Mouse (Mus musculus): ENCODE results near the gene Zfp282.

- no peak for TF ChIP-seq CTCF (IDR thresholded peaks at IDR 0.05; ENCODE audit: low read depth)
- TF ChIP-seq EP300 (IDR thresholded peaks at IDR 0.05; ENCODE audit: low read depth) = no peak
These were observed 29.3 kb downstream of the Zfp282 start for GRCm38 (mm10) chr6:47906326-47906725.
